Mouse (Mus musculus) lung, adult 2 months (tissue): ENCODE data around the gene Gm3629.
"Not testable (repeated sequence)": the region's sequence is repeated elsewhere in the genome, so short reads cannot be mapped to it uniquely, and the experiment has no call there.

Experiments
- CTCF ChIP-seq: fragments of 200-500 bp; IDR thresholded peaks from 2 replicates; pipeline ENCODE4 v1.5.1; 2011; ENCODE audit warnings: mild to moderate bottlenecking, low read length, control low read depth; ENCODE audit not compliant: insufficient read depth
- POLR2A ChIP-seq: fragments of 200-500 bp; IDR thresholded peaks from 2 replicates; pipeline ENCODE4 v1.6.1; 2011; ENCODE audit warnings: low read depth, mild to moderate bottlenecking, control low read depth, low read length, borderline replicate concordance; ENCODE audit errors: extremely low read depth

DNA sequence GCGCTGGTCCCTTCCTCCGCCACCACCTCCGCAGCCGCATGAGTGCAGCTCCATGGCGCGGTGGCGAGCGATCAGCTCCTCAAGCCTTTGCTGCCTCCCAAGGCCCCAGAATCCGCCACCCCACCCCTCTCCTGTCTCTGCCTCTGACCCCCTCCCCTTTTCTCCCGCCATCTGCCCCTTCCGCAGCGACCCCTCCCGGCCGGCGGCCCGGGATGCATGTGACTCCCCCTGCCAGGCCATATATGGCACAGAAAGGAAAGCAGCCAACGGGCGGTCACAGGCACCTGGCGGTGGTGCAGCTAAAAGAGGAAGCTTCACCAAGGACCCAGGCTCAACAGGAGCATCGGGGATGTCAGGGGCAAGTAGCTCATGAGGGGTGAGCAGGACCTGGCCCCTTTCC, 14.6 kb upstream of the Gm3629 start:
- not testable (repeated sequence) for TF ChIP-seq POLR2A, CTCF
